Mouse (Mus musculus): Measurements from ENCODE around the gene Dock2. TPM values are rescaled to one million over a fixed set of nuclear protein-coding genes. Genes with fewer than 3 reads are reported as not detected.

Gene Dock2
- total and polyA plus RNA-seq, 2 experiments from 2014 or later, result 1.0 to 1.4 TPM

- Histone ChIP-seq H3K4me1 (ENCODE audit: insufficient read depth, low read length) (no peaks in the 10 kb centered on the region), H3K9me3 (ENCODE audit: low read length) (no peaks in the 10 kb centered on the region), H3K4me2 (ENCODE audit: low read depth, low read length) (no peak overlapping the region), H3K27ac (no peak overlapping the region), H3K9ac (replicated peaks; ENCODE audit: low read length) (no peak overlapping the region), H3K4me3 (ENCODE audit: low read length) (no peak overlapping the region), H3K27me3 (ENCODE audit: insufficient read depth, low read length) (no peaks in the 10 kb centered on the region), H3K36me3 (ENCODE audit: insufficient read depth, low read length) (no peaks in the 10 kb centered on the region)
- WGBS, result 93% methylated on average over 5 of the region's 5 CpGs
- DNase-seq (ENCODE audit: low spot score) (no peak), ATAC-seq (no peak)
- no peak for TF ChIP-seq CTCF (IDR thresholded peaks at IDR 0.05; ENCODE audit: low read depth)
Observed at GRCm38 (mm10) chr11:34397661-34398060, 386.0 kb downstream of the Dock2 start.

GRCm38 (mm10) chr11:34395802-34396201 lies 387.9 kb downstream of the Dock2 start:
- WGBS, result 82% methylated on average over 3 of the region's 3 CpGs
- Histone ChIP-seq H3K9me3 (ENCODE audit: low read length) (no peaks in the 10 kb centered on the region), H3K27me3 (ENCODE audit: insufficient read depth, low read length) (no peaks in the 10 kb centered on the region), H3K4me3 (ENCODE audit: low read length) (no peak overlapping the region), H3K36me3 (ENCODE audit: insufficient read depth, low read length) (no peaks in the 10 kb centered on the region), H3K4me1 (ENCODE audit: insufficient read depth, low read length) (no peaks in the 10 kb centered on the region), H3K9ac (replicated peaks; ENCODE audit: low read length) (no peak overlapping the region), H3K4me2 (ENCODE audit: low read depth, low read length) (no peak overlapping the region), H3K27ac (no peak overlapping the region)
- ATAC-seq (no peak), DNase-seq (ENCODE audit: low spot score) (no peak)
- no peak for TF ChIP-seq CTCF (IDR thresholded peaks at IDR 0.05; ENCODE audit: low read depth)

DNA sequence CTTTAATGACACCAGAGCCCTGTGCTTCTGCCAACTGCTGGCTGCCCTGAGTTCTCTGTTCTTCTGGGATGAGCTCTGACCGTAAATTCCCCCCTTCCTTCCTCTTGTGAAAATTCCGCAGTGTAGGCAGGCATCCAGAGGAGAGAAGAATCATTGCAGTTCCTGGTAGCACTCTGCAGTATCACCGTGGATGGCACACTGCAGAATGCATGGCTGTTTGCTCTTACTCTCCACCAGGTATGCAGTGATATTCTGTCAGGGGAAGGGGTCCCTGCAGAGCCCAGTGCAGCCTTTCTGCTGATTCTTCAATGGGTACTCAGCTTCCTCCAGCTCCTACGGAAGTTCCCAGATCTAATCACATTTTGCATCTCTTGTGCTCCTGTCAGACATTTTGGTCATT lies 391.6 kb downstream of the Dock2 start:
- H3K4me2 ChIP-seq (ENCODE audit: low read depth, low read length), result no peak overlapping the region
- H3K27ac ChIP-seq, result no peak overlapping the region
- no peak overlapping the region for H3K4me3 ChIP-seq (ENCODE audit: low read length)
- peak; percentile 20 for DNase-seq (ENCODE audit: low spot score)
- H3K27me3 ChIP-seq (ENCODE audit: insufficient read depth, low read length), result no peaks in the 10 kb centered on the region
- H3K9me3 ChIP-seq (ENCODE audit: low read length), result no peaks in the 10 kb centered on the region
- no peak overlapping the region for H3K9ac ChIP-seq (replicated peaks; ENCODE audit: low read length)
- H3K4me1 ChIP-seq (ENCODE audit: insufficient read depth, low read length), result no peaks in the 10 kb centered on the region
- no peaks in the 10 kb centered on the region for H3K36me3 ChIP-seq (ENCODE audit: insufficient read depth, low read length)
- ATAC-seq, result peak; percentile 53; the same call in 1 of the 2 replicates
- TF ChIP-seq CTCF (IDR thresholded peaks at IDR 0.05; ENCODE audit: low read depth), result peak; percentile 27
- WGBS, result 37% methylated on average over 4 of the region's 4 CpGs

- H3K36me3 ChIP-seq (ENCODE audit: insufficient read depth, low read length), result no peaks in the 10 kb centered on the region
- H3K4me2 ChIP-seq (ENCODE audit: low read depth, low read length), result no peak overlapping the region
- H3K4me3 ChIP-seq (ENCODE audit: low read length), result no peak overlapping the region
- H3K27me3 ChIP-seq (ENCODE audit: insufficient read depth, low read length), result no peaks in the 10 kb centered on the region
- no peak overlapping the region for H3K9ac ChIP-seq (replicated peaks; ENCODE audit: low read length)
- TF ChIP-seq CTCF (IDR thresholded peaks at IDR 0.05; ENCODE audit: low read depth), result no peak
- DNase-seq (ENCODE audit: low spot score) (no peak), ATAC-seq (no peak)
- H3K4me1 ChIP-seq (ENCODE audit: insufficient read depth, low read length), result no peaks in the 10 kb centered on the region
- no peaks in the 10 kb centered on the region for H3K9me3 ChIP-seq (ENCODE audit: low read length)
- no peak overlapping the region for H3K27ac ChIP-seq
- WGBS, result 85% methylated on average over 6 of the region's 6 CpGs
Observed at GRCm38 (mm10) chr11:34389261-34390116, 394.2 kb downstream of the Dock2 start.

DNA sequence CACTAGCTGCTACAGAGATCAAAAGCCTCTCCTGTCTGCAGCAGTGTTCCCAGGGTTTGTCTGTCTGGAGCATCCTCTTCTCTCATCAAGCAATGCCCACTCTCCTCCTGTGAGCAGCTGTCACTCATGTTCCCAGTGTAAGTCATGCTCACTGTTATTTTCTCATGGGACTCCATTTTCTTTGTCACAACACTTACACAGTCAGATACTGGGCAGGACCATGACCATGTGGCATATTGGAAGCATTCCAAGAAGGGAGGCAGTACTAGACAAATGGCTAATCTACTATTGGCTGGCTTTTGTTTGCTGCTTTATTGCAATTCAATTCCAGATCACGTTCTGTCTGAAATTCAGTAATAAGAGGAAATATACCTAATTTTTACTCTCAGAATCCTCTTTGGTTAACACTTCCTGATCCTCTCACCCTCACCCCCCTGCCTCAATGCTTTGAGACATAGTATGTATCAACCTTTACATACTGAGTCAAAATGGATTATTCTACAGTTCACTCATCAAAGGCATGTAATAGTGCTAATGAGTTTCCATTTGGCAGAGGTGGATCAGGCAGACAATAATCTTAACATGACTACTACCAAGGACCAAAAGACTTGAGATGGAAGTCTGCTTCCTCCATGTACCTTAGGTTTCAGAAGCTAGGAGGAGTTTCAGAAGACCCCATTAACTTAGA lies 398.5 kb downstream of the Dock2 start:
- TF ChIP-seq CTCF (IDR thresholded peaks at IDR 0.05; ENCODE audit: low read depth), result no peak
- peak; percentile 72 for ATAC-seq
- Histone ChIP-seq H3K27ac (no peak overlapping the region), H3K4me2 (ENCODE audit: low read depth, low read length) (no peak overlapping the region), H3K27me3 (ENCODE audit: insufficient read depth, low read length) (no peaks in the 10 kb centered on the region), H3K4me3 (ENCODE audit: low read length) (no peak overlapping the region), H3K36me3 (ENCODE audit: insufficient read depth, low read length) (no peaks in the 10 kb centered on the region), H3K9ac (replicated peaks; ENCODE audit: low read length) (no peak overlapping the region), H3K9me3 (ENCODE audit: low read length) (no peaks in the 10 kb centered on the region), H3K4me1 (ENCODE audit: insufficient read depth, low read length) (no peaks in the 10 kb centered on the region)
- WGBS, result 10% methylated on average over 1 of the region's 1 CpGs
- peak; percentile 63 for DNase-seq (ENCODE audit: low spot score)

- no peak overlapping the region for H3K27ac ChIP-seq
- no peaks in the 10 kb centered on the region for H3K9me3 ChIP-seq (ENCODE audit: low read length)
- no peaks in the 10 kb centered on the region for H3K4me1 ChIP-seq (ENCODE audit: insufficient read depth, low read length)
- ATAC-seq (no peak), DNase-seq (ENCODE audit: low spot score) (no peak)
- H3K9ac ChIP-seq (replicated peaks; ENCODE audit: low read length), result no peak overlapping the region
- H3K4me2 ChIP-seq (ENCODE audit: low read depth, low read length), result no peak overlapping the region
- WGBS, result 76% methylated on average over 4 of the region's 4 CpGs
- no peaks in the 10 kb centered on the region for H3K36me3 ChIP-seq (ENCODE audit: insufficient read depth, low read length)
- no peaks in the 10 kb centered on the region for H3K27me3 ChIP-seq (ENCODE audit: insufficient read depth, low read length)
- TF ChIP-seq CTCF (IDR thresholded peaks at IDR 0.05; ENCODE audit: low read depth), result no peak
- no peak overlapping the region for H3K4me3 ChIP-seq (ENCODE audit: low read length)
Observed at GRCm38 (mm10) chr11:34384178-34384577, 399.5 kb downstream of the Dock2 start.

GRCm38 (mm10) chr11:34383501-34383900 lies 400.2 kb downstream of the Dock2 start:
- Histone ChIP-seq H3K9ac (replicated peaks; ENCODE audit: low read length) (no peak overlapping the region), H3K36me3 (ENCODE audit: insufficient read depth, low read length) (no peaks in the 10 kb centered on the region), H3K4me1 (ENCODE audit: insufficient read depth, low read length) (no peaks in the 10 kb centered on the region), H3K4me3 (ENCODE audit: low read length) (no peak overlapping the region), H3K27ac (no peak overlapping the region), H3K9me3 (ENCODE audit: low read length) (no peaks in the 10 kb centered on the region), H3K27me3 (ENCODE audit: insufficient read depth, low read length) (no peaks in the 10 kb centered on the region), H3K4me2 (ENCODE audit: low read depth, low read length) (no peak overlapping the region)
- no peak for DNase-seq (ENCODE audit: low spot score)
- TF ChIP-seq CTCF (IDR thresholded peaks at IDR 0.05; ENCODE audit: low read depth), result no peak
- no peak for ATAC-seq
- 90% methylated on average over 3 of the region's 3 CpGs for WGBS

Measured in hindbrain, postnatal 0 days (tissue).